Mouse (Mus musculus) lung, postnatal 0 days (tissue): ENCODE measurements around the gene Melk. TPM values are rescaled to one million over a fixed set of nuclear protein-coding genes. Genes with fewer than 3 reads are reported as not detected.

Experiments
- ATAC-seq: fragments of 200-750 bp; cut with Nextera tagmentation; 2 replicates; pipeline ENCODE4 v1.8.0; 2017; ENCODE audit warnings: moderate library complexity
- DNase-seq: peaks from one replicate; pipeline ENCODE4 v3.0.0-alpha.2; 2016; ENCODE audit warnings: low spot score
- H3K27ac ChIP-seq: fragments of 300-500 bp; sonication (generic); 2 replicates; pipeline ENCODE4 v1.5.1; 2014; ENCODE audit warnings: antibody characterized with exemption, mild to moderate bottlenecking, low read length, mixed read lengths
- H3K27me3 ChIP-seq: fragments of 300-500 bp; sonication (generic); replicated peaks from 2 replicates; pipeline ENCODE4 v1.6.1; 2014; ENCODE audit warnings: low read length, mixed read lengths; ENCODE audit not compliant: insufficient read depth
- H3K36me3 ChIP-seq: fragments of 300-500 bp; sonication (generic); 2 replicates; pipeline ENCODE4 v1.6.1; 2014; ENCODE audit warnings: low read length, mixed read lengths; ENCODE audit not compliant: insufficient read depth
- H3K4me1 ChIP-seq: fragments of 300-500 bp; sonication (generic); 2 replicates; pipeline ENCODE4 v1.6.1; 2014; ENCODE audit warnings: antibody characterized with exemption, low read depth, low read length, mixed read lengths; ENCODE audit not compliant: insufficient read depth
- H3K4me2 ChIP-seq: fragments of 300-500 bp; sonication (generic); replicated peaks from 2 replicates; pipeline ENCODE4 v1.6.1; 2014; ENCODE audit warnings: low read depth, mild to moderate bottlenecking, low read length, moderate library complexity, mixed read lengths
- H3K4me3 ChIP-seq: fragments of 300-500 bp; sonication (generic); 2 replicates; pipeline ENCODE4 v1.5.1; 2014; ENCODE audit warnings: low read depth, low read length
- H3K9ac ChIP-seq: fragments of 300-500 bp; sonication (generic); replicated peaks from 2 replicates; pipeline ENCODE4 v1.6.1; 2014; ENCODE audit warnings: low read depth, mild to moderate bottlenecking
- H3K9me3 ChIP-seq: fragments of 300-500 bp; sonication (generic); 2 replicates; pipeline ENCODE4 v1.6.1; 2016; ENCODE audit warnings: low read length, mixed read lengths
- CTCF ChIP-seq: IDR thresholded peaks from 2 replicates; pipeline ENCODE4 v1.5.1; 2016; ENCODE audit warnings: antibody characterized with exemption, mild to moderate bottlenecking
- EP300 ChIP-seq: IDR thresholded peaks from 2 replicates; pipeline ENCODE4 v1.6.1; 2016; ENCODE audit warnings: antibody characterized with exemption, mild to moderate bottlenecking, control low read depth
- WGBS: fragments of 180-500 bp; shearing (Covaris S2); extraction: QIAGEN DNeasy Blood & Tissue Kit; methylation state at CpG from one replicate; pipeline ENCODE4 v1.1.7; 2014; 5-methylcytosine and 5-hydroxymethylcytosine counted together
- polyA plus RNA-seq: library from polyadenylated mRNA; unstranded; fragments of >200 nt; fragmentation: Nextera tagmentation; extraction: Ambion mirVana; gene quantifications from 2 replicates; pipeline ENCODE4 v1.2.1, GENCODE M21; 2015

Gene Melk
- polyA plus RNA-seq = 1.6 and 3.2 TPM in 2 replicates

DNA sequence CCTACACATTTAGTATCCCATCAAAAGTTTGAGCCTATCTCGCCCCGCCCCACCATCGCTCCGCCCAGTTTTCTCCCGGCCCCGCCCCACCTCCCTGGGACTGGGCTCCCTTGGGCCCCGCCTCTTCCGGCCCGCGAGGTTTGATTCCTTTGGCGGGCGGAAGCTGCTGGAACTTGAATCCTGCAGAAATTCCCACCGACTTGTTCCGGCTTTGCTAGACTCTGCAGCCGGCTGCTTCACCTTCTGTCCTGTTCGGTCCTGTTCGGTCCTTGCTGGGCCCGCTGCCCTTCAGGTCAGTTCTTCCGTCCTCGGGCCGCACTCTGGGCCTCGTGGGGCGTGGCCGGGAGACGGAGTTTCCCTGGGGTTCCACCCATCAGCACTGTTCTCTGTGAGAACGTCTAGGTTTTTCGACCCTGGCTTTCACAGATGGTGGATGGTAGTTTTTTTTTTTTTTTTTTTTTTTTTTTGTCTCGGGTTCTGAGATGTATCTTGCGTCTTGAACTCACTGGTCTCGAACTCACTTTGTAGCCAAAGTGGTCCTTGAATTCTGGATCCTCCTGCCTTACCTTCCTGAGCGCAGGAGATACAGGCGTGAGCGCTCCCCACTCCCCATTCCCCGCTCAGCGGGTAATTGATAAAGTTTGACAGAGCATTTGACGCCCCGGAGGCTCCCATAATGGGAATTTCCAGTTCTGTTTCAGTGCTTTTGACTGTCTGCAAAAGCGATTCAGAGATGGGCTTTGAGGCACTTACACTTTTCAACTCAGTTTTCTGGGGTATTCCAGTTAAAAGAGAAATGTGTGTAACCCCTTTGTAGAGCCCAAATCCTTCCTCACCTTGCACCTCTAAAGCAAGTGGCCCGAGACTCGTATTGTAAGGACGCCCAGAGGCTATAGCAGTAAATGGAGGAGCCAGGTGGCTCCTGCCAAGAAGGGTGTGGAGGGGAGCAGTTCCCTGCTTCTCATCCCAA is at the start of gene Melk:
TSS of gene Melk (plus strand) at position 96 of the 970 bp plus-strand sequence.
- Histone ChIP-seq H3K27me3 (no peaks in the 10 kb centered on the region), H3K4me1 (peaks cover 6% of the 10 kb centered on the region), H3K9ac (no peak within 1 kb of the TSS), H3K36me3 (no peaks in the 10 kb centered on the region), H3K27ac (no peak within 1 kb of the TSS), H3K9me3 (no peaks in the 10 kb centered on the region), H3K4me3 (peak within 1 kb of the TSS; percentile 70), H3K4me2 (peak within 1 kb of the TSS; percentile 76)
- DNase-seq (peak; percentile 87), ATAC-seq (peak; percentile 94)
- WGBS = under 1% methylated on average over 41 of the region's 41 CpGs
- TF ChIP-seq EP300 (no peak), CTCF (no peak)

DNA sequence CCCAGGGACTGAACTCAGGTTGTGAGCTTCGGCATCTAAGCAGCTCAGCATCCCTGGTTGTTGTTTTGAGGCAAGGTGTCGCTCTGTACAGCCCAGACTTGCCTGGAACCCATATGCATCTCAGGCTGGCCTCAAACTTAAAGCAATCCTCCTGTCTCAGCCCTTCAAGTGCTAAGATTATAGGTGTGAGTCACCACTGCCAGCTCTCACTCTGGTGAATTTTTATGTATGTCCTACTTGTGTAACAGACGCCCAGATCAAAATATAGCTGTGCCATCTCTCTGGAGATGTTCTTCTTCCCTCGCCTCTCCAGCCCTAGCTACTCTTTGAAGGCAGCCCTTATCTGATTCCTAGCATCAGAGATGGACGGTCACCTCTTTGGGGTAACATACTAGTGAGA is 49.2 kb upstream of the Melk start:
- Histone ChIP-seq H3K9me3 (no peaks in the 10 kb centered on the region), H3K27me3 (no peaks in the 10 kb centered on the region), H3K4me2 (no peak overlapping the region), H3K4me3 (no peak overlapping the region), H3K4me1 (0 out of 2 replicates have a peak, but pooled peaks cover 3% of the 10 kb centered on the region), H3K9ac (no peak overlapping the region), H3K36me3 (no peaks in the 10 kb centered on the region), H3K27ac (no peak overlapping the region; the same call in 1 of the 2 replicates)
- ATAC-seq (no peak), DNase-seq (no peak)
- no peak for TF ChIP-seq EP300
- TF ChIP-seq CTCF = no peak
- 68% methylated on average over 5 of the region's 5 CpGs for WGBS

DNA sequence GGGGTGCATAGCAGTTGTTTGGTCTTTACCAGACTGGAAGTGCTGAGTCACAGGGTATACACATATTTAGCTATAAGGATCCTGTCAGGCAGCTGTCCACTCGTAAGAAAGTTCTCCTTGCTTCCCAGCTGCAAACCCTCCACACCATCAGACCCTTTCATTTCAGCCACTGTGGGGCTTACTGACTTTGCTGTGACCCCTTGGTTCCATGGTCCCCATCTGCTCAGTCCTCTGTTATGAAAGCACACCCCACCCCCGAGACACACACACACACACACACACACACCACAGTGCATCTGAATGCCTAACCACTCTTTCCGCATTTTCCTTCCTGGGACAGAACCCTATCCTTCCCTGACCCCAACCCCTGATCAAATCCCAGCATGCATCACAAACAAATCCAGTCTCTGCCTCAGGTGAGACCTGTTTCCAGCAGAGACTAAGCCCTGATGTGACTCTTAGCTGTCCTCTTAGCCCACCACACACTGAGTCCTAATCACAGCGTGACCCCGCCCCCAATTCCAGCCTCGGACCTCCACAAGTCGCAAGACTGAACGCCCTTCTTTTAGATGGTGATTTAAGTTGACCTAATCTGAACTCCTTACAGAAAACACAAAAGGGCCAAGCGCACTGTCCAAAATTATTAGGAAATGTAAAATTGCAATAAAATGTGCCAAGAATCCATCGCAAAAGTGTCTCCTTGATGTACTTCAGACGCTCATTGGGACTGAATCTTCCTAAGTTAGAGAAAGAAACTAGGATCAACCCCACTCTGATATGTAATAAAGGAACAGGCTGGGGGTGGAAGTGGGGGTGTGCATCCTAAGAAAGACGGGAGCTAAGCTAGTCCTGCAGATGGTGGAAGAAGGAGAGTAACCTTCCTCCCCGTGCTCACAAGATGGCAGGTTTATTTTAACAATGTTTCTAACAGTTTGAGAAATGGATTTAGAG is 48.4 kb upstream of the Melk start:
- TF ChIP-seq CTCF = no peak
- 0 out of 2 replicates have a peak, but pooled peaks have one; percentile 44 for TF ChIP-seq EP300
- Histone ChIP-seq H3K9ac (no peak overlapping the region), H3K27me3 (no peaks in the 10 kb centered on the region), H3K36me3 (no peaks in the 10 kb centered on the region), H3K4me1 (0 out of 2 replicates have a peak, but pooled peaks cover 3% of the 10 kb centered on the region), H3K4me2 (0 out of 2 replicates have a peak overlapping the region, but pooled peaks have one; percentile 14), H3K27ac (peak overlapping the region; percentile 32; the same call in 1 of the 2 replicates), H3K9me3 (no peaks in the 10 kb centered on the region), H3K4me3 (no peak overlapping the region)
- peak; percentile 74 for ATAC-seq
- WGBS = 9% methylated on average over 13 of the region's 13 CpGs
- DNase-seq = peak; percentile 83

DNA sequence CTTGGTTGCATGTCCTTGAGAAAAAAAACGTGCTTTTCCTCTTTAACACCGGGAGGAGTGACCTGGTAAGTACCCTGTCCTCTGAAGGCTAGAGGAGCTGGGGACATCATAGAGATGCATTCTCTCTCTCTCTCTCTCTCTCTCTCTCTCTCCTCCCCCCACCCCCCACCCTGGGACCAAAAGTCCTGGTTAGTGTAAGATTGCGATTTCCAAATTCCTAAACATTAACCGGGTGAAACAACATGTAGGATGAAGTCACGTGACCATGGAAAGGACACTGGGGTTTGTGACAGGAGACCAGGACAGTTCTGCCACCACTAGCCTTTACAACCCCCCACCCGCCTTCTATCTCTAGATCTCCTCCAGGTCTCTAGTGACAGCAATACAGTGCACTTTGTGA is 47.5 kb upstream of the Melk start:
- H3K27ac ChIP-seq = no peak overlapping the region

DNA sequence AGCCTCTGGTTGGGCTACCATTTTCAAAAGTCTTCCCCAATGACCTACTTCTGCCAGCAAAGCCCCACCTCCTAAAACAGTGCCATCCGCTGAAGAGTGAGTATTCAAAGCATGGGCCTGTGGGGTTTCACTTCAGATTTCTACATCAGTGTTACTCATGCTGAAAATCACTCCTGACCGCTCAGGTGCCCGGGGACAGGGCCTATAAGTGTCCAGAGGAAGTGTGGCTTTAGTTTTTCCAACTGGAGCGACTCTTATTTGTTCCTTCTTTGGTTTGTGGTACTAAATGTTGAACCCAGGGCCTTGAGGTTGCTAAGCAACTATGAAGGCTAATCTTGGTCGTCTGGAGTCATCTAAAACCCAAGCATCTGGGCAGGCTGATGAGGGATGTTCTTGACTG is 46.1 kb upstream of the Melk start:
- H3K36me3 ChIP-seq = no peaks in the 10 kb centered on the region
- no peaks in the 10 kb centered on the region for H3K27me3 ChIP-seq
- WGBS = 73% methylated on average over 5 of the region's 5 CpGs
- no peaks in the 10 kb centered on the region for H3K9me3 ChIP-seq
- TF ChIP-seq EP300 = no peak
- no peak for TF ChIP-seq CTCF
- H3K4me3 ChIP-seq = no peak overlapping the region
- no peak overlapping the region for H3K9ac ChIP-seq
- ATAC-seq (no peak), DNase-seq (no peak)
- H3K27ac ChIP-seq = no peak overlapping the region
- H3K4me2 ChIP-seq = no peak overlapping the region
- no peaks in the 10 kb centered on the region for H3K4me1 ChIP-seq

More for the DNA sequence above, 47.5 kb upstream of the Melk start:
- Histone ChIP-seq H3K4me2 (0 out of 2 replicates have a peak overlapping the region, but pooled peaks have one; percentile 22), H3K9me3 (no peaks in the 10 kb centered on the region), H3K4me1 (no peaks in the 10 kb centered on the region), H3K9ac (no peak overlapping the region), H3K27me3 (no peaks in the 10 kb centered on the region), H3K36me3 (no peaks in the 10 kb centered on the region), H3K4me3 (no peak overlapping the region)
- DNase-seq (peak; percentile 54), ATAC-seq (no peak)
- TF ChIP-seq EP300 (no peak), CTCF (no peak)
- WGBS = 6% methylated on average over 6 of the region's 6 CpGs

DNA sequence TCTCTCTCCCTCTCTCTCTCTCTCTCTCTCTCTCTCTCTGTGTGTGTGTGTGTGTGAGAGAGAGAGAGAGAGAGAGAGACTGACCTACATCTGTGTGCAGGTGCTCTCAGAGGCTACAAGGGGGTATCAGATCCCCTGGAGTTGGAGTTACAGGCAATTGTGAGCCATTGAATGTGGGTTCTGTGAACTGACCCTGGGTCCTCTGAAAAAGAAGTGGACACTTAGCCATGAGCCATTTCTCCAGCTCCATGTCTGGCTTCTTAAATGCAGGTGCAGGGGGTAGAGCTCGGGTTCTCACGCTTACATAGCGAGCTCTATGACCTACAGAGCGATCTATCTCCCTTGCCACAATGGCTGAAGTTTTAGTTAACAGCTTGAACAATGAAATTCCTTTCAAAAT is 41.5 kb upstream of the Melk start:
- 72% methylated on average over 4 of the region's 4 CpGs for WGBS
- H3K4me2 ChIP-seq = no peak overlapping the region

More for the DNA sequence above, 41.5 kb upstream of the Melk start:
- ATAC-seq (no peak), DNase-seq (no peak)
- Histone ChIP-seq H3K4me3 (no peak overlapping the region), H3K9me3 (no peaks in the 10 kb centered on the region), H3K4me1 (no peaks in the 10 kb centered on the region), H3K27me3 (no peaks in the 10 kb centered on the region), H3K9ac (no peak overlapping the region), H3K36me3 (no peaks in the 10 kb centered on the region), H3K27ac (no peak overlapping the region)
- no peak for TF ChIP-seq CTCF
- TF ChIP-seq EP300 = no peak
